Mouse (Mus musculus): Measurements from ENCODE around the gene Gm21983.

Gene Gm21983

DNA sequence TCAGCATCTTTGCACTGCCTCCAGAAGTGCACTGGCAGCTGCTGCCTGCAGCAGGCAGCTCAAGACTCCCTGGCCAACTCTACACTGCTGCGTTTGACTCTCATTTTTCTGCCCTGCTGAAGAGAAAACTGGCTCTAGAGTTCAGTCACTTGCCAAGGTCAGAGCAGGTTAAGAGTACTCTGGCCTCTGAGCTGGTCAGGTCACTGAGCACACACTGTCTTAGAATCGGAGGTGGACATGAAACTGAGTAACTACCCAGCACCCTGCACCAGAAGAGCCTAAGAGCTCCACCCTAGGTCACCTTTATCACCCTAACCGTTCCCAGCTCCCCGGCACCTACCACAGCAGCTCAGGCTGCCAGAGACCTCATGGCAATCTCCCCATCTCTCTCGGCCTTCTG lies 5.1 kb upstream of the Gm21983 start:
- no peak for DNase-seq (ENCODE audit: low spot score in 2 of 2)

GRCm38 (mm10) chr7:27184964-27185363 lies 4.1 kb upstream of the Gm21983 start:
- DNase-seq (ENCODE audit: low spot score in 2 of 2): no peak

- DNase-seq (ENCODE audit: low spot score in 2 of 2): no peak
Observed at GRCm38 (mm10) chr7:27182498-27182897, 1.6 kb upstream of the Gm21983 start.

- DNase-seq (ENCODE audit: low spot score in 2 of 2): no peak
Observed at GRCm38 (mm10) chr7:27180036-27180435, 850 bp downstream of the Gm21983 start.

- DNase-seq (ENCODE audit: low spot score in 2 of 2): no peak
Observed at GRCm38 (mm10) chr7:27179217-27179918, 1.5 kb downstream of the Gm21983 start.

GRCm38 (mm10) chr7:27178324-27179216 lies 2.3 kb downstream of the Gm21983 start, which contains the start of gene Rab4b:
Rab4b (minus strand) TSS chr7:27178896.
- peak; percentile 99 for DNase-seq (ENCODE audit: low spot score in 2 of 2)

DNA sequence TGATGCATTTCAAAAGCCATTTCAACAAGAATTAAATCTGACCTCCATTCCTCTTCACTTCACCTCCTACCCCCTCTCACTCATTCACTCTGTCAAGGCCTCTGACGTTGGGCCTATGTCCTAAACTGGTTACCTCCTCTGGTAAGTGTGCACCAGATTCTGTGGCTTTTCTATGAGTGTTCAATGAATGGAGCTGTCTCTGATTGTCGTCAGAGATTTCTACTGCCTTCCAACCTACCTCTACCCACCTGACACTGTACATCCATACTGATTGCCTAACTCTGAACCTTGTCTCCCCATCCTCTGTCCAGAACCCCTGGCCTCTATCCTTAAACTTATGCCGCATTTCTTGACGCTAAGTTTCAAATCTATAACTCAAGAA lies 3.0 kb downstream of the Gm21983 start:
- DNase-seq (ENCODE audit: low spot score in 2 of 2): no peak

GRCm38 (mm10) chr7:27174896-27175295 lies 6.0 kb downstream of the Gm21983 start:
- DNase-seq (ENCODE audit: low spot score in 2 of 2): no peak

- no peak for DNase-seq (ENCODE audit: low spot score in 2 of 2)
Observed at GRCm38 (mm10) chr7:27174496-27174895, 6.4 kb downstream of the Gm21983 start.

DNA sequence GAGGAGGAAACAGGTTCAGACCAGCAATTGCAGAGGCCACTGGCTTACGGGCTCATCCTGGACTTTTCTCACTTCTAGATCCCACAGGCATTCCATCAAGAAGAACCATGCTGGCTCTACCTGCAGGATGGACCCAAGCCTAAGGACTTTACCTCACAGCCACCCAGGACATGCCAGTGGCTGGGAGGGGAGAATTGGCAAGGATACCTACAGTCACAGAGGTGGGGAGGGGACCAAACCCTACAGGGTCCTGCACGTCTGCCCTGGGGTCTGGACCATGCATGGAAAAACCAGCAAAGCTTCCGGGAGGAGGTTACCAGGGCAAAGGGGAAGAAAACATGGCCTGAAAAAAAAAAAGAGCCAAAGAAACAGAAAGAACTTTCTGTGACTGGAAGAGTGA lies 9.9 kb downstream of the Gm21983 start:
- DNase-seq (ENCODE audit: low spot score in 2 of 2): no peak

GRCm38 (mm10) chr7:27168371-27168770 lies 12.5 kb downstream of the Gm21983 start:
- no peak for DNase-seq (ENCODE audit: low spot score in 2 of 2)

- no peak for DNase-seq (ENCODE audit: low spot score in 2 of 2)
Observed at GRCm38 (mm10) chr7:27167475-27168094, 13.3 kb downstream of the Gm21983 start.

GRCm38 (mm10) chr7:27166614-27167474 lies 14.0 kb downstream of the Gm21983 start, which contains the start of gene Egln2:
Egln2 (minus strand) TSS chr7:27166802.
- DNase-seq (ENCODE audit: low spot score in 2 of 2): peak; percentile 90 to 91

GRCm38 (mm10) chr7:27166229-27166613 lies 14.7 kb downstream of the Gm21983 start:
- DNase-seq (ENCODE audit: low spot score in 2 of 2): peak in 1 of 2 experiments; percentile 62

DNA sequence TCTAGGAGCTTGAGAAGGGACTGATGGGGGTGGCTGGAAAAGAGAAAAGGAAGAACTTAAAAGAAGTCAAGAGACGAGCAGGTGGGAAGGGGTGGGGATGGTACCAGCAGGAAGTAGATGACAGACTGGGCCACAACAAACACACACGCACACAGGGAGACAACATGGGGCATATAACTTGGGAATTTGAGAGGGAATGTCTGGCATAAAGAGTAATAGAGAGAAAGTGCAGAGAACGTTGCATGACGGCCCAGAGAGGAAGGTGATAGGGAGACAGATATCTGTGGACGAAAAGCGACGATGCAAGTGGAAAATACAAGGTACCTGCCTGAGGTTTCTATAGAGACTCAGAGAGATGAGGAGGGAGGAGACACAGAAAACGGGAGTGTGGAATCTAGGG lies 15.2 kb downstream of the Gm21983 start:
- no peak for DNase-seq (ENCODE audit: low spot score in 2 of 2)

- DNase-seq (ENCODE audit: low spot score in 2 of 2): no peak
Observed at GRCm38 (mm10) chr7:27165007-27165655, 15.8 kb downstream of the Gm21983 start.

DNA sequence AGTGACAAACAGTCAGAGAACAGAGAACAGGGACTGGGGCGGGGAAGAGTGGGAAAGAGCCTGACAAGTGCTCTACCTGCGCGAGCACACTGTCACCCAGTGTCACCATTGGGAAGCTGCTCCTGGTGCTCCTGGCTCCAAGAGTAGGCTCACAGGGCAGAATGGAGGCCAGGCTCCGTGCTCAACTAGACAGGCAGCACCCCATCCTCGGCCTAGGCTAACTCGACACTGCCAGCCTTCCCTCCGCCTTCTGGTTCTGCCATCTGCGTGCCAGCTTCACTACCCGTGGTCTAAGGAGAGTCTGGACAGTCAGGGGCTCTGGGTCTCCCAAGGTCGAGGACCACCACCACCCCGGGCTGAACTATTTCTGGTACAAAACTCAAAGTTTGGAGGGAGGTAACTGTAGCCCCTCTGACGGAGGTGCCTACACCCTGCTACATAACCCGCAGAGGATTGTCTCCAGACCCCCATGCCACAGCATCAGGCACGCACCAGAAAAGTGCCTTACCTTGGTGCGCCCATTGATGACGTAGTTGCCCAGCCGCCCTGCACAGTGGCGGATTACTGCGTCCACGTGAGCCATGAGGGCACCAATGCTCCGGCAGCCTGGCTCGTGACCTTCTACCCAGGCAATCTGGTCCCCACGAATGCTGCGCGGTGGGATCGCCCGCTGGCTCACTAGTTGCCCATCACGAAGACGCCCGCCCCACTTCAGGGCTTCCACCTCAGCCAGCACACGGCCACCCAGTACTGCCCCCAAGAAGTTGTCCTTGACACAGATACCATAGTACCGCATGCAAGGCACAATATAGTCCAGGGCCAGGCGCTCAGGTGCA lies 16.6 kb downstream of the Gm21983 start:
- no peak for DNase-seq (ENCODE audit: low spot score in 2 of 2)

GRCm38 (mm10) chr7:27163450-27163805 lies 17.5 kb downstream of the Gm21983 start:
- no peak for DNase-seq (ENCODE audit: low spot score in 2 of 2)

DNA sequence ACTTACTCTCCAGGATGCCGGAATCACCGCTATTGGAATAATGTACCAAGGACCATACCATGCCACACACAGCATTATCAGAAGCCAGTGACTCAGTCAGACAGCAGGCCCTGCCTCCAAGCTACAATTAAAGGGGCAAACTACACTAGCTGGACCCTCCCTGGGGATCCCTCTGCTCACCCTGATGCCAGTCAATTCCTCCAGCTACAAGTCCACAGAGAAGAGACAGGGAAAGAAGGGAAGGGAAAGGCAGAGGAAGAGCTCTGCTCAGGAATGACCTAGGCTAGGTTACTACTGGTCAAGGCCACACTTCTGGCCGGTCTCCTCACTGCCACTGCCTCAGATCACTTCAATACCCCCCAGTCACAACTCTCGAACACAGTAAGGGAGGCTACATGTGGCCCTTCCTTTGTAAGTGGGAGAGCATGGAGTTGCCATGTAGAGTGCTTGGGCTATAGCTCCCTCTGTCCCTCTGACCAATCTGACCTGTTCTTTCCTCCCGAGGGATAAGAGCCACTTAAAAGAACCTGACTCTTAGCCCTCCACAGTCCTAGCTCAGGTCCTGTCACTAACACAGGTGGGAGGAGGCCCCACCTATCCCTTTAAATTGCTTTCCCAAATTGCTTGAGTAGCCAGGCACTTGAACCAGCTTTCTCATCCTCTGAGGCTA lies 18.0 kb downstream of the Gm21983 start:
- no peak for DNase-seq (ENCODE audit: low spot score in 2 of 2)

DNA sequence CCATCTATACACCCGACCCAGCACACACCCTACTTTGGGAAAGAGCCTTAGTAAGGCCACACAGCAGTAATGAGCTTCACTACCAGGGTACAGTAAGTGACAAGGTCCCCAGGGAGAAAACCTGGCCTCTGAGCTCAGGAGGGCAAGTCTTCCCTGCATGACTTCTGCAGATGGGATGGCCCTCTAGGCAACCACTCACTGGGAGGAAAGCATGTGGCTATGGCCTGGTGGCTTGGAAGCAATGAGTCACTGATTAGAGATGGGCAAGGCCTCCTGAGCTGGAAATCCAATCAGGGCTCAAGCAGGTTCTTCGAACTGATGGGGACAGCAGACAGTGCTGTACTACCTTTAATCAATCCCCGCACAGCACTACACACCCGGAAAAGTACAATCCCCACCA lies 19.1 kb downstream of the Gm21983 start:
- DNase-seq (ENCODE audit: low spot score in 2 of 2): no peak

Data from frontal cortex, postnatal 14 days (tissue).